Mouse (Mus musculus): ENCODE results near the gene Zcchc7. TPM values are rescaled to one million over a fixed set of nuclear protein-coding genes. Genes with fewer than 3 reads are reported as not detected.

The Zcchc7 gene
- total and polyA plus RNA-seq, 2 experiments from 2014 or later, result 17.3 to 34.5 TPM

DNA sequence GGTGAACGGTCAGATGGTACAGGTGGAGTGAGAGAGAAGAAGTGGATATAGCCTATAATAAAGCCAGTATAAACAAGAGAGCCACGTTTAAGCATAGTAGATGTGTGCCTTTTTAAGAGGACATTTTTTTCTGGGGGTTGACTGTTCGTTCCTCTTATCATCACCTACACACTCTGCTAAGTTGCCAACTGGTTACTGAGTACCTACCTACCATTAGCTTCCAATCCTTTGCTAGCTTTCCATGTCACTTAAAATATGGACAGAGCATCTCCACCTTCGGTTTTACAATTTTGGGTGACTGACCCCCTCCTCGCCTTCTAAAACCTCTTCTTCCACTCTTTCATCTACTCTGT is 167.4 kb downstream of the Zcchc7 start:
- Histone ChIP-seq H3K36me3 (ENCODE audit: insufficient read depth, low read length) (peaks cover 10% of the 10 kb centered on the region), H3K27ac (ENCODE audit: low read depth, low read length) (no peak overlapping the region), H3K4me1 (ENCODE audit: insufficient read depth, low read length) (no peaks in the 10 kb centered on the region), H3K4me2 (ENCODE audit: low read depth, low read length, poor library complexity, severe bottlenecking) (no peak overlapping the region), H3K27me3 (ENCODE audit: insufficient read depth, low read length) (no peaks in the 10 kb centered on the region), H3K9me3 (ENCODE audit: low read length) (no peaks in the 10 kb centered on the region), H3K4me3 (ENCODE audit: low read depth, low read length) (no peak overlapping the region), H3K9ac (replicated peaks; ENCODE audit: low read length, poor library complexity, severe bottlenecking) (no peak overlapping the region)
- TF ChIP-seq CTCF (IDR thresholded peaks at IDR 0.05), result no peak
- DNase-seq (ENCODE audit: low spot score), result no peak
- no peak for ATAC-seq (ENCODE audit: low FRiP score)
- WGBS, result 95% methylated on average over 5 of the region's 5 CpGs

GRCm38 (mm10) chr4:44927934-44928333 is 172.3 kb downstream of the Zcchc7 start:
- Histone ChIP-seq H3K4me1 (ENCODE audit: insufficient read depth, low read length) (no peaks in the 10 kb centered on the region), H3K4me2 (ENCODE audit: low read depth, low read length, poor library complexity, severe bottlenecking) (no peak overlapping the region), H3K9ac (replicated peaks; ENCODE audit: low read length, poor library complexity, severe bottlenecking) (no peak overlapping the region), H3K27ac (ENCODE audit: low read depth, low read length) (no peak overlapping the region), H3K27me3 (ENCODE audit: insufficient read depth, low read length) (no peaks in the 10 kb centered on the region), H3K4me3 (ENCODE audit: low read depth, low read length) (no peak overlapping the region), H3K9me3 (ENCODE audit: low read length) (no peaks in the 10 kb centered on the region), H3K36me3 (ENCODE audit: insufficient read depth, low read length) (peaks cover 16% of the 10 kb centered on the region)
- WGBS, result 78% methylated on average over 2 of the region's 2 CpGs
- DNase-seq (ENCODE audit: low spot score) (no peak), ATAC-seq (ENCODE audit: low FRiP score) (no peak)
- no peak for TF ChIP-seq CTCF (IDR thresholded peaks at IDR 0.05)

GRCm38 (mm10) chr4:44928790-44929189 is 173.1 kb downstream of the Zcchc7 start:
- TF ChIP-seq CTCF (IDR thresholded peaks at IDR 0.05), result no peak
- no peak overlapping the region for H3K27ac ChIP-seq (ENCODE audit: low read depth, low read length)
- no peak overlapping the region for H3K4me2 ChIP-seq (ENCODE audit: low read depth, low read length, poor library complexity, severe bottlenecking)
- H3K9ac ChIP-seq (replicated peaks; ENCODE audit: low read length, poor library complexity, severe bottlenecking), result no peak overlapping the region
- no peaks in the 10 kb centered on the region for H3K4me1 ChIP-seq (ENCODE audit: insufficient read depth, low read length)
- WGBS, result 82% methylated on average over 3 of the region's 3 CpGs
- DNase-seq (ENCODE audit: low spot score), result no peak
- ATAC-seq (ENCODE audit: low FRiP score), result no peak
- H3K4me3 ChIP-seq (ENCODE audit: low read depth, low read length), result no peak overlapping the region
- H3K9me3 ChIP-seq (ENCODE audit: low read length), result no peaks in the 10 kb centered on the region
- H3K27me3 ChIP-seq (ENCODE audit: insufficient read depth, low read length), result no peaks in the 10 kb centered on the region
- H3K36me3 ChIP-seq (ENCODE audit: insufficient read depth, low read length), result peaks cover 19% of the 10 kb centered on the region

DNA sequence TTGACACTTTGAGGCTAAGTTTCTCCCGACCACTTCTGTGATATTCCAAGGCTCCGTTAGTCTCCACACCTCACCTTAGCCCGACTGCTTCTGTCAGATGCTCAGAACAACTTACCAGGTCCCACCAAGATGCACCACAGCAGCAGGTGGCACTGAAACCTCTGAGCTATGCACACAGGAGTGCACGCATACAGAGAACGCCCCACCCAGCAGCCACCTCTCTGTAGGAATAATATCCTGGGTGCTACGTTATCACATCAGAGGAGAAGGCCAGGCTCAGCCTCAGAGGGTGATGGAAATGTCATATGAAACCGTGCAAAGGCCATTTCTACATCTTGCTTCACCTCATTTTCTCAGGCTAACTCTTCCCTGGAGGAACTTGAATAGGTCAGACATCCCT is 174.7 kb downstream of the Zcchc7 start:
- Histone ChIP-seq H3K27ac (ENCODE audit: low read depth, low read length) (no peak overlapping the region), H3K9ac (replicated peaks; ENCODE audit: low read length, poor library complexity, severe bottlenecking) (no peak overlapping the region), H3K4me3 (ENCODE audit: low read depth, low read length) (no peak overlapping the region), H3K4me2 (ENCODE audit: low read depth, low read length, poor library complexity, severe bottlenecking) (no peak overlapping the region), H3K4me1 (ENCODE audit: insufficient read depth, low read length) (no peaks in the 10 kb centered on the region), H3K9me3 (ENCODE audit: low read length) (no peaks in the 10 kb centered on the region), H3K36me3 (ENCODE audit: insufficient read depth, low read length) (peaks cover 19% of the 10 kb centered on the region), H3K27me3 (ENCODE audit: insufficient read depth, low read length) (no peaks in the 10 kb centered on the region)
- ATAC-seq (ENCODE audit: low FRiP score) (no peak), DNase-seq (ENCODE audit: low spot score) (no peak)
- no peak for TF ChIP-seq CTCF (IDR thresholded peaks at IDR 0.05)
- WGBS, result 94% methylated on average over 7 of the region's 7 CpGs

DNA sequence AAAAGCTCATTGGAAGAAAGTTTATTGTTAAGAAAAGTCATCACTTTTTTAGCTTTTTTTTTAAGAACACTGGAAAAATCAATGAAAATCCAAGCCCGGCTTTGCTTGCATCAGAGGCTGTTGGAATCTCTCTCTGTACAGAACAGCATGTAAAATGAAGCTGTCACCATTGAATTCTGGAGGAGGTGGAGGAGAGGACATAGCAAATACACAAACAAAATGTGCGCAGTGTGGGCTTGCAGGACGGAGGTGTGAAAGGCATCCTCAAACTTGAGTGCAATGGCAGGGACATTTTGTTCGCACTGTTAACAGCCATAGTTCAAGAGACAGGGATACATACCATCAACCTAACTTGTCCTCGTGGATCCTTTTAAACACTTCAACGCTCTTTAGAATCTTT is 176.1 kb downstream of the Zcchc7 start:
- no peaks in the 10 kb centered on the region for H3K4me1 ChIP-seq (ENCODE audit: insufficient read depth, low read length)
- 93% methylated on average over 6 of the region's 6 CpGs for WGBS
- H3K4me2 ChIP-seq (ENCODE audit: low read depth, low read length, poor library complexity, severe bottlenecking), result no peak overlapping the region
- H3K4me3 ChIP-seq (ENCODE audit: low read depth, low read length), result no peak overlapping the region
- H3K27me3 ChIP-seq (ENCODE audit: insufficient read depth, low read length), result no peaks in the 10 kb centered on the region
- no peak overlapping the region for H3K27ac ChIP-seq (ENCODE audit: low read depth, low read length)
- H3K9me3 ChIP-seq (ENCODE audit: low read length), result no peaks in the 10 kb centered on the region
- H3K36me3 ChIP-seq (ENCODE audit: insufficient read depth, low read length), result peaks cover 14% of the 10 kb centered on the region
- H3K9ac ChIP-seq (replicated peaks; ENCODE audit: low read length, poor library complexity, severe bottlenecking), result no peak overlapping the region
- ATAC-seq (ENCODE audit: low FRiP score), result no peak
- no peak for DNase-seq (ENCODE audit: low spot score)
- no peak for TF ChIP-seq CTCF (IDR thresholded peaks at IDR 0.05)

- H3K27ac ChIP-seq (ENCODE audit: low read depth, low read length), result no peak overlapping the region
- no peak overlapping the region for H3K4me2 ChIP-seq (ENCODE audit: low read depth, low read length, poor library complexity, severe bottlenecking)
- TF ChIP-seq CTCF (IDR thresholded peaks at IDR 0.05), result no peak
- no peaks in the 10 kb centered on the region for H3K27me3 ChIP-seq (ENCODE audit: insufficient read depth, low read length)
- H3K9ac ChIP-seq (replicated peaks; ENCODE audit: low read length, poor library complexity, severe bottlenecking), result no peak overlapping the region
- ATAC-seq (ENCODE audit: low FRiP score), result no peak
- H3K9me3 ChIP-seq (ENCODE audit: low read length), result no peaks in the 10 kb centered on the region
- WGBS, result 77% methylated on average over 8 of the region's 8 CpGs
- no peak for DNase-seq (ENCODE audit: low spot score)
- no peaks in the 10 kb centered on the region for H3K4me1 ChIP-seq (ENCODE audit: insufficient read depth, low read length)
- no peak overlapping the region for H3K4me3 ChIP-seq (ENCODE audit: low read depth, low read length)
- no peaks in the 10 kb centered on the region; the same call in 1 of the 2 replicates for H3K36me3 ChIP-seq (ENCODE audit: insufficient read depth, low read length)
Measured at GRCm38 (mm10) chr4:44938359-44939340, 183.0 kb downstream of the Zcchc7 start.
